ENCODE assay signal across 8 mouse cellular contexts in the genomic region with DNA sequence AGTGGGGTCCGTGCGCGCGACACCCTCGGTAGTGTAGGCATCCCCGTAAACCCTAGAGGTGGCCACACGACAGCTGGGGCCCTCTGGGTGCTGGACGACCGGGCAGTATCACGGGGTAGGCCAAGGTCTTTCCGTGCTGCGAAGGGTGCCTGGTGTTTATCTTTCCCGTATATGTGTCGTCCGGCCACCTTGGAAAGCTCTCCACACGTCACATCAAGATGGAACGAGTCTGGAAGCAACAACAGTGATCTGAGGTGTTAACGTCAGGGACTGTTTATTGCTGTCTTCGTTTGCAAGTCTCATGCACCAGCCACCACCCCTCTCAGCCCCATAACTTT. TPM values are rescaled to one million over a fixed set of nuclear protein-coding genes. Genes with fewer than 3 reads are reported as not detected.
DNase-seq lines count a peak whose midpoint lies in the region; ATAC-seq and TF ChIP-seq lines count a peak whose summit lies in the region.

No protein-coding gene starts in this region.

- H3K27me3 ChIP-seq in thymus, adult 2 months (ENCODE audit: control insufficient read depth, insufficient read depth, low read length), result no peaks in the 10 kb centered on the region
- no peaks in the 10 kb centered on the region for H3K27me3 ChIP-seq in intestine, postnatal 0 days (replicated peaks; ENCODE audit: control insufficient read depth, insufficient read depth, low read length)
- no peaks in the 10 kb centered on the region for H3K27me3 ChIP-seq in neural tube, embryonic 12.5 days (replicated peaks)

- DNase-seq in adrenal gland, postnatal 25 days, result peak; percentile 30
- DNase-seq in adrenal gland, adult 2 months, result no peak
- no peak for DNase-seq in thymus, adult 2 months
- no peak for DNase-seq in thymus, postnatal 36 days
- no peak for DNase-seq in thymus, adult 18-20 months
- no peak for DNase-seq in left cerebral cortex, adult 8-10 months (ENCODE audit: low spot score in 2 of 2)

- TF ChIP-seq POLR2A in thymus, adult 2 months (IDR thresholded peaks at IDR 0.05; ENCODE audit: control insufficient read depth, extremely low read depth, insufficient read depth, low read length, poor library complexity), result no peak

- no peak for TF ChIP-seq CTCF in thymus, adult 2 months (IDR thresholded peaks at IDR 0.05; ENCODE audit: borderline replicate concordance, control insufficient read depth, extremely low read depth, insufficient read depth, low read length, poor library complexity)
- TF ChIP-seq CTCF in intestine, postnatal 0 days (IDR thresholded peaks at IDR 0.05; ENCODE audit: low read depth), result no peak

- WGBS in thymus, adult 2 months, result 1% methylated on average over 19 of the region's 19 CpGs
- under 1% methylated on average over 19 of the region's 19 CpGs for WGBS in intestine, postnatal 0 days
- WGBS in neural tube, embryonic 12.5 days, result under 1% methylated on average over 19 of the region's 19 CpGs

- no peaks in the 10 kb centered on the region for H3K36me3 ChIP-seq in thymus, adult 2 months (ENCODE audit: control insufficient read depth, insufficient read depth, low read length)
- H3K36me3 ChIP-seq in intestine, postnatal 0 days (ENCODE audit: control insufficient read depth, insufficient read depth), result 0 out of 2 replicates have a peak, but pooled peaks cover 4% of the 10 kb centered on the region
- H3K36me3 ChIP-seq in neural tube, embryonic 12.5 days, result no peaks in the 10 kb centered on the region

- H3K9me3 ChIP-seq in intestine, postnatal 0 days (ENCODE audit: control insufficient read depth), result no peaks in the 10 kb centered on the region
- H3K9me3 ChIP-seq in neural tube, embryonic 12.5 days, result no peaks in the 10 kb centered on the region

- H3K4me1 ChIP-seq in thymus, adult 2 months (replicated peaks; ENCODE audit: control insufficient read depth, insufficient read depth, low read length), result peaks cover 13% of the 10 kb centered on the region
- no peaks in the 10 kb centered on the region for H3K4me1 ChIP-seq in intestine, postnatal 0 days (replicated peaks; ENCODE audit: control insufficient read depth, insufficient read depth, low read length)
- peaks cover 9% of the 10 kb centered on the region for H3K4me1 ChIP-seq in neural tube, embryonic 12.5 days

- peak overlapping the region; percentile 74 for H3K4me2 ChIP-seq in intestine, postnatal 0 days (replicated peaks; ENCODE audit: low read depth)
- H3K4me2 ChIP-seq in neural tube, embryonic 12.5 days (replicated peaks), result peak overlapping the region; percentile 61

- peak overlapping the region; percentile 95 for H3K9ac ChIP-seq in intestine, postnatal 0 days (ENCODE audit: low read depth, low read length)
- H3K9ac ChIP-seq in neural tube, embryonic 12.5 days, result peak overlapping the region; percentile 90

- peak overlapping the region; percentile 75 for H3K27ac ChIP-seq in thymus, adult 2 months (ENCODE audit: control insufficient read depth, insufficient read depth, low read length)
- H3K27ac ChIP-seq in intestine, postnatal 0 days (ENCODE audit: low read depth, low read length), result peak overlapping the region; percentile 99
- H3K27ac ChIP-seq in neural tube, embryonic 12.5 days, result peak overlapping the region; percentile 76

- ATAC-seq in intestine, postnatal 0 days, result no peak
- no peak; the same call in 1 of the 2 replicates for ATAC-seq in neural tube, embryonic 12.5 days (ENCODE audit: low FRiP score, low read depth)

- H3K4me3 ChIP-seq in thymus, adult 2 months (ENCODE audit: control insufficient read depth, insufficient read depth, low read length), result peak overlapping the region; percentile 67
- peak overlapping the region; percentile 95 for H3K4me3 ChIP-seq in intestine, postnatal 0 days (ENCODE audit: low read depth, low read length)
- peak overlapping the region; percentile 95 for H3K4me3 ChIP-seq in neural tube, embryonic 12.5 days

RNA-seq across cellular contexts. Expression of a gene that starts 1.0 kb away (rescaled TPM):
- total RNA-seq in adrenal gland, postnatal 25 days (2021), result 100 and 123 TPM in 2 replicates
- 100 to 1,000 TPM; 104 to 143 TPM for total RNA-seq in adrenal gland, adult 2 months (2021)
- 178 and 190 TPM in 2 replicates for polyA plus RNA-seq in adrenal gland, adult 2 months (2012; rRNA removed)
- polyA plus RNA-seq in thymus, adult 2 months (2012; rRNA removed), result 184 and 186 TPM in 2 replicates
- polyA plus RNA-seq in intestine, postnatal 0 days (2015; fragmentation: Nextera tagmentation; extraction: Ambion mirVana), result 167 and 171 TPM in 2 replicates
- polyA plus RNA-seq in neural tube, embryonic 12.5 days (2016; fragmentation: Nextera tagmentation; extraction: Ambion mirVana), result 151 and 160 TPM in 2 replicates
- total RNA-seq in left cerebral cortex, adult 8-10 months (2022), result 100 to 1,000 TPM in 2 of 4 experiments, 10 to 100 TPM in 2; 91.0 to 111 (median 98.8) TPM

RNA-seq across cellular contexts. Expression of a gene that starts 11.4 kb away (rescaled TPM):
- 50.8 and 67.4 TPM in 2 replicates for total RNA-seq in adrenal gland, postnatal 25 days (2021)
- 10 to 100 TPM; 42.6 to 65.1 TPM for total RNA-seq in adrenal gland, adult 2 months (2021)
- 247 and 266 TPM in 2 replicates for polyA plus RNA-seq in adrenal gland, adult 2 months (2012; rRNA removed)
- 17.4 and 18.5 TPM in 2 replicates for polyA plus RNA-seq in thymus, adult 2 months (2012; rRNA removed)
- 5.5 and 6.2 TPM in 2 replicates for polyA plus RNA-seq in intestine, postnatal 0 days (2015; fragmentation: Nextera tagmentation; extraction: Ambion mirVana)
- polyA plus RNA-seq in neural tube, embryonic 12.5 days (2016; fragmentation: Nextera tagmentation; extraction: Ambion mirVana), result 10.6 and 11.6 TPM in 2 replicates
- total RNA-seq in left cerebral cortex, adult 8-10 months (2022), result 10 to 100 TPM; 31.6 to 37.7 (median 34.7) TPM

RNA-seq across cellular contexts. Expression of a gene that starts 29.0 kb away (rescaled TPM):
- 0.86 and 1.6 TPM in 2 replicates for total RNA-seq in adrenal gland, postnatal 25 days (2021)
- under 1 TPM; 0.55 to 0.73 TPM for total RNA-seq in adrenal gland, adult 2 months (2021)
- 2.0 and 3.1 TPM in 2 replicates for polyA plus RNA-seq in adrenal gland, adult 2 months (2012; rRNA removed)
- 4.9 and 5.1 TPM in 2 replicates for polyA plus RNA-seq in thymus, adult 2 months (2012; rRNA removed)
- polyA plus RNA-seq in intestine, postnatal 0 days (2015; fragmentation: Nextera tagmentation; extraction: Ambion mirVana), result 0.13 and 0.24 TPM in 2 replicates
- 6.2 and 6.5 TPM in 2 replicates for polyA plus RNA-seq in neural tube, embryonic 12.5 days (2016; fragmentation: Nextera tagmentation; extraction: Ambion mirVana)
- 10 to 100 TPM; 43.9 to 53.3 (median 48.9) TPM for total RNA-seq in left cerebral cortex, adult 8-10 months (2022)

RNA-seq across cellular contexts. Expression of a gene that starts 36.6 kb away (rescaled TPM):
- 47.0 and 60.2 TPM in 2 replicates for total RNA-seq in adrenal gland, postnatal 25 days (2021)
- total RNA-seq in adrenal gland, adult 2 months (2021), result 10 to 100 TPM; 40.8 to 50.9 TPM
- polyA plus RNA-seq in adrenal gland, adult 2 months (2012; rRNA removed), result 110 and 117 TPM in 2 replicates
- polyA plus RNA-seq in thymus, adult 2 months (2012; rRNA removed), result 91.2 and 99.7 TPM in 2 replicates
- polyA plus RNA-seq in intestine, postnatal 0 days (2015; fragmentation: Nextera tagmentation; extraction: Ambion mirVana), result 8.2 and 10.5 TPM in 2 replicates
- polyA plus RNA-seq in neural tube, embryonic 12.5 days (2016; fragmentation: Nextera tagmentation; extraction: Ambion mirVana), result 33.8 and 38.1 TPM in 2 replicates
- total RNA-seq in left cerebral cortex, adult 8-10 months (2022), result 100 to 1,000 TPM; 108 to 124 (median 117) TPM

RNA-seq across cellular contexts. Expression of a gene that starts 52.4 kb away (rescaled TPM):
- total RNA-seq in adrenal gland, postnatal 25 days (2021), result 3.7 and 4.2 TPM in 2 replicates
- total RNA-seq in adrenal gland, adult 2 months (2021), result 1 to 10 TPM; 5.2 to 7.6 TPM
- 23.2 and 23.9 TPM in 2 replicates for polyA plus RNA-seq in adrenal gland, adult 2 months (2012; rRNA removed)
- polyA plus RNA-seq in thymus, adult 2 months (2012; rRNA removed), result 17.0 and 17.8 TPM in 2 replicates
- 31.3 and 37.0 TPM in 2 replicates for polyA plus RNA-seq in intestine, postnatal 0 days (2015; fragmentation: Nextera tagmentation; extraction: Ambion mirVana)
- polyA plus RNA-seq in neural tube, embryonic 12.5 days (2016; fragmentation: Nextera tagmentation; extraction: Ambion mirVana), result 3.9 and 4.3 TPM in 2 replicates
- total RNA-seq in left cerebral cortex, adult 8-10 months (2022), result 1 to 10 TPM in 3 of 4 experiments, under 1 TPM in 1; 0.99 to 2.8 (median 2.1) TPM

Comparison
In these comparisons a context has a peak if more than half of its experiments do, and no peak if none do; other contexts are left out.
1. RNA of a gene that starts 11.4 kb away (polyA plus RNA-seq): 247 to 266 TPM in adrenal gland, adult 2 months; 17.4 to 18.5 TPM in thymus, adult 2 months, 10.6 to 11.6 TPM in neural tube, embryonic 12.5 days and 5.5 to 6.2 TPM in intestine, postnatal 0 days; every median in the first group is over 10 times any median in the second.
2. Peak in every context shown above with its lines, with median percentiles within 50 percentile points of each other: H3K27ac ChIP-seq and H3K4me3 ChIP-seq.